Comparison of ENCODE assay signal across 8 mouse cellular contexts in the genomic region with DNA sequence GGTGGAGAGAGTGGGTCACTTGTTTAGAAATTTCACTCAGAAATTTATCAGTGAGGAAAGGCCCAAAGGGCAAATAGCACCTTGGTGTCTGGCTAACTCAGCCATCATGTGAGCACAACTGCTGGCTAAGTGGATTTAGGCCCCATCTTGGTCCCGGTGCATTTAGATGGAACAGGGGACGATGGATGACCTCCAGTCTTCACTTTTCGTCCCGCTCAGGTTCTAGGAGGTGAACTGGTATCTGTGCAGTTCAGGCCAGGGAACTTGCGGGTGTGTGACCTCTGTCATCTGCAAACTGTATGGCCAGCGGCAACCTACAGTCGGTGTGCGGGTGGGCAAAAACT. TPM values are rescaled to one million over a fixed set of nuclear protein-coding genes. Genes with fewer than 3 reads are reported as not detected.
DNase-seq lines count a peak whose midpoint lies in the region; ATAC-seq lines count a peak whose summit lies in the region.

No protein-coding gene starts in this region.

- 0 out of 2 replicates have a peak, but pooled peaks cover 3% of the 10 kb centered on the region for H3K9me3 ChIP-seq in heart, embryonic 16.5 days (replicated peaks; ENCODE audit: control insufficient read depth, low read length)
- no peaks in the 10 kb centered on the region for H3K9me3 ChIP-seq in hindbrain, embryonic 15.5 days
- no peaks in the 10 kb centered on the region for H3K9me3 ChIP-seq in midbrain, embryonic 15.5 days

- H3K9ac ChIP-seq in heart, embryonic 16.5 days (ENCODE audit: low read length), result no peak overlapping the region
- H3K9ac ChIP-seq in hindbrain, embryonic 15.5 days, result no peak overlapping the region
- no peak overlapping the region for H3K9ac ChIP-seq in midbrain, embryonic 15.5 days

- ATAC-seq in heart, embryonic 16.5 days (replicated peaks; ENCODE audit: extremely low read depth, insufficient read depth, low FRiP score), result no peak
- no peak; the same call in 1 of the 2 replicates for ATAC-seq in hindbrain, embryonic 15.5 days (ENCODE audit: low FRiP score, low read depth)
- ATAC-seq in midbrain, embryonic 15.5 days (replicated peaks), result no peak
- no peak for ATAC-seq in erythroblast, adult 5-6 weeks (replicated peaks; ENCODE audit: low FRiP score, poor library complexity, severe bottlenecking)

- no peaks in the 10 kb centered on the region for H3K36me3 ChIP-seq in heart, embryonic 16.5 days (ENCODE audit: control insufficient read depth, insufficient read depth)
- H3K36me3 ChIP-seq in hindbrain, embryonic 15.5 days, result no peaks in the 10 kb centered on the region
- H3K36me3 ChIP-seq in midbrain, embryonic 15.5 days (replicated peaks), result no peaks in the 10 kb centered on the region

- 35% methylated on average over 8 of the region's 8 CpGs for WGBS in heart, embryonic 16.5 days
- WGBS in hindbrain, embryonic 15.5 days, result 5% methylated on average over 8 of the region's 8 CpGs
- 4% methylated on average over 8 of the region's 8 CpGs for WGBS in midbrain, embryonic 15.5 days

- peak overlapping the region; percentile 95; the same call in 1 of the 2 replicates for H3K4me2 ChIP-seq in heart, embryonic 16.5 days (ENCODE audit: low read depth, low read length)
- peak overlapping the region; percentile 84 for H3K4me2 ChIP-seq in hindbrain, embryonic 15.5 days
- peak overlapping the region; percentile 85 for H3K4me2 ChIP-seq in midbrain, embryonic 15.5 days

- no peak for DNase-seq in heart, adult 11 months
- no peak for DNase-seq in layer of hippocampus, postnatal 14 days (ENCODE audit: low spot score in 2 of 2)
- DNase-seq in T-cell, adult 2 months (ENCODE audit: low spot score), result no peak

- H3K4me1 ChIP-seq in heart, embryonic 16.5 days (ENCODE audit: control insufficient read depth, insufficient read depth, low read length), result peaks cover 14% of the 10 kb centered on the region
- H3K4me1 ChIP-seq in brown adipose tissue, adult 24 weeks (ENCODE audit: control insufficient read depth, insufficient read depth, insufficient read length, low read length), result peaks cover 2% of the 10 kb centered on the region; the same call in 1 of the 2 replicates
- H3K4me1 ChIP-seq in hindbrain, embryonic 15.5 days (replicated peaks), result peaks cover 25% of the 10 kb centered on the region
- peaks cover 32% of the 10 kb centered on the region for H3K4me1 ChIP-seq in midbrain, embryonic 15.5 days

- H3K27ac ChIP-seq in heart, embryonic 16.5 days (ENCODE audit: low read length), result no peak overlapping the region
- no peak overlapping the region for H3K27ac ChIP-seq in brown adipose tissue, adult 24 weeks (replicated peaks; ENCODE audit: low read depth, low read length)
- no peak overlapping the region for H3K27ac ChIP-seq in hindbrain, embryonic 15.5 days (replicated peaks)
- no peak overlapping the region for H3K27ac ChIP-seq in midbrain, embryonic 15.5 days

- peaks cover 64% of the 10 kb centered on the region for H3K27me3 ChIP-seq in heart, embryonic 16.5 days (ENCODE audit: control insufficient read depth, insufficient read depth, low read length)
- peaks cover 60% of the 10 kb centered on the region for H3K27me3 ChIP-seq in hindbrain, embryonic 15.5 days
- H3K27me3 ChIP-seq in midbrain, embryonic 15.5 days (replicated peaks), result peaks cover 65% of the 10 kb centered on the region

- peak overlapping the region; percentile 57 for H3K4me3 ChIP-seq in heart, embryonic 16.5 days (ENCODE audit: low read length)
- H3K4me3 ChIP-seq in brown adipose tissue, adult 24 weeks (ENCODE audit: insufficient read depth, low read depth, low read length), result 0 out of 2 replicates have a peak overlapping the region, but pooled peaks have one; percentile 54
- H3K4me3 ChIP-seq in hindbrain, embryonic 15.5 days, result peak overlapping the region; percentile 44
- H3K4me3 ChIP-seq in midbrain, embryonic 15.5 days, result peak overlapping the region; percentile 43

RNA-seq across cellular contexts. Expression of gene Tbr1, which starts 8.4 kb away (rescaled TPM):
- 0.04 TPM in 1 of 2 replicates, not detected in the other for polyA plus RNA-seq in heart, embryonic 16.5 days (2015; fragmentation: Nextera tagmentation; extraction: Ambion mirVana)
- not detected in 2 replicates for polyA plus RNA-seq in brown adipose tissue, adult 24 weeks (2012; ENCODE audit: insufficient read depth, insufficient read length, missing spikeins)
- 1.00 and 3.3 TPM in 2 replicates for polyA plus RNA-seq in hindbrain, embryonic 15.5 days (2015; fragmentation: Nextera tagmentation; extraction: Ambion mirVana)
- 2.8 and 3.7 TPM in 2 replicates for polyA plus RNA-seq in midbrain, embryonic 15.5 days (2015; fragmentation: Nextera tagmentation; extraction: Ambion mirVana)
- 10 to 100 TPM; 29.2 to 31.4 TPM for total RNA-seq in layer of hippocampus, postnatal 14 days (2021)
- total RNA-seq in erythroblast, adult 5-6 weeks (2015; ENCODE audit: low replicate concordance), result not detected in 2 replicates
- not detected in 2 replicates for total RNA-seq in erythroblast, adult 5-6 weeks (2017; ENCODE audit: low replicate concordance)
